Mouse (Mus musculus) NIH3T3 (cell line): Measurements from ENCODE around the gene Ldhc.
A peak's percentile ranks its signal among the peaks of the same experiment; 100 is the strongest.
"Not testable (repeated sequence)": the region's sequence is repeated elsewhere in the genome, so short reads cannot be mapped to it uniquely, and the experiment has no call there.

Experiments used
- DNase-seq: peaks from one replicate; pipeline ENCODE4 v3.0.0-alpha.2; 2012; ENCODE audit warnings: low read depth

Gene Ldhc

GRCm38 (mm10) chr7:46842278-46842677, 18.7 kb upstream of the Ldhc start:
- DNase-seq = no peak

- DNase-seq = no peak
Measured at GRCm38 (mm10) chr7:46843576-46843975, 17.4 kb upstream of the Ldhc start.

- peak; percentile 94 for DNase-seq
Measured at GRCm38 (mm10) chr7:46845211-46845977, 15.6 kb upstream of the Ldhc start.

DNA sequence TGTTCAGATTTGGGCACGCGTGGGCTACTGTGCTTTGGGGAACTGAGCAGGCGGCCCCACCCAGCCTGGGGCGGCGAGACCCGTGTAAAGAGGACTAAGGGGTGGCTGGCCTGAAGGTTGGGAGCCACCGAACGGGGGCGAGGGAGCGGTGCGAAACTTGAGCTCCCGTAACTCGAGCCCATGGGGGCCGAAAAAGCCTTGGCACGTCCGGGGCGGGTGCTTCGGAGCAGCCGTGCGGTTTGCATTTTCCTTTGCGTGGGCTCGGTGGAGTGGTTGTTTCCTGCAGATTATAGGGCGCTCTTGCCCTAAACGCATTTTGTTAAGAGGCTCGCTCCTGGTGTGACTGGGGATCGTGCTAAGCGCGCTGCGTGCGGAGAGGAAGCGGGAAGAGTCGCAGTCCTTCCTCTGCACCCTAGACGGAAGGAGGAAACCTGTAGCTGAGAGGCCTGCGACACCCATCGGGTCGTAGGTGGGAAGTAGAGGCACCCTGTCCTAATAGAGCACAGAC, 15.0 kb upstream of the Ldhc start:
- peak; percentile 58 for DNase-seq

- DNase-seq = peak; percentile 89
Measured at GRCm38 (mm10) chr7:46846486-46847244, 14.3 kb upstream of the Ldhc start.

- DNase-seq = no peak
Measured at GRCm38 (mm10) chr7:46849287-46849686, 11.7 kb upstream of the Ldhc start.

DNA sequence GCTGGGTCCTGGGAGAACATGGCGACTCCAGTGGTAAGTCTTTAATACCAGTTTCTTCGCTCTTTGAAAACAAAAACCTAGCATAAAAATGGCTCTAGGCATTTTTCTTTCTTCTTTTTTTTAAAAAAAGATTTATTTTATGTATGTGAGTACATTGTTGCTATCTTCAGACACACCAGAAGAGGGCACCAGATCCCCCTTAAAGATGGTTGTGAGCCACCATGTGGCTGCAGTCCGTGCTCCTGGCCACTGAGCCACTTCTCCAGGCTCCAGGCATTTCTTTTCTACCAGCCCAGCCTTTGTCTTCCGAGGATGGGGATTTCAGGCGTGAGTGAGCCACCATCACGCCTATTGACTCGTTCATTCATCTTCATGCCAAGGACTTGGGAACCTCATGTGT, 10.0 kb upstream of the Ldhc start:
- DNase-seq = peak; percentile 40

- no peak for DNase-seq
Measured at GRCm38 (mm10) chr7:46852666-46853065, 8.3 kb upstream of the Ldhc start.

GRCm38 (mm10) chr7:46853365-46853764, 7.6 kb upstream of the Ldhc start:
- no peak for DNase-seq

DNA sequence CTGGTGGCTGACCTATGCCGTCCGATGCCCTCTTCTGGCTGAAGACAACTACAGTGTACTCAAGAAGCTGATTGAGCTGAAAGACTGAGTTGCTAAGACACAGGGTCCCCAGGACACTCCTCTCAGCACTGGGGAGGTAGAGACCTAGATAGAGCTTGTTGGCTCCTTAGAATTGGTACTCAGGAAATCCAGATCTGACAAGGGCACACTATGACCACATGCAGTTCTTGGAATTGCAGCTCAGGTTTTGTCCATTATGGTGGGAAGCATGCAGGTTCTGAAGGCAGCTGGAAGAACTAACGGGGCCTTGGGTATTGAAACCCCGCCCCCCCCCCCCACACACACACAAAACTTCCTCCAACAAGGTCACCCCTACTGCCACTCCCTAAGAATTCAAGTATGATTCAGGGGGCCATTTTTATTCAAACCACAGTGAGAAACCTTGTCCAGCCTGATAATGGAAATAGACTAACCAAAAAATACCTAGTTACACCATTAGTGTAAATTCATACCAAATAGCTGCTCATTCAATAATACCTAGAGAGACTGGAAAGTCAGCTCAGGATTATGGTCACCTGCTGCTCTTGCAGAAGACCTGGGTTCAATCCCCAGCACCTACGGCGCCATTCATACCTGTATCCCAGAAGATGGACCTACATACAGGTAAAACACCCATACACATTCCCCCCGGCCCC, 5.0 kb upstream of the Ldhc start:
- DNase-seq = no peak

DNA sequence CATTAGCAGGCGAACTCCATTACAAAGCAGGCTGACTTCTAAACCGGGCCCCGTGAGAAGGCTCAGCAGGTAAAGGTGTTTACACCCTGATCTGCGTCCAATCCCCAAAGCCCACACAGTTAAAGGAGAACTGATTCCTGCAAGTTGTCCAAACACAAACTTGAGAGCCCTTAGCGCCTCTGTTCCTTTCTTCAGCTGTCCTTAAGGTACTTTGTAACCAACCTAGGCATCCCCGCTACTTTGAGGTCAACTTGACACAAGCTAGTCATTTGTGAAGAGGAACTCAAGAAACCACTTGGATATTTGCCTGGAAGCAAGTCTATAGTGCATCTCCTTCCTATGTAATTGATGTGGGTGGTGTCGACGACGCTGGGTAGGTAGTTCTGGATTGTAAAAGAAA, 3.6 kb upstream of the Ldhc start:
- DNase-seq = no peak

DNA sequence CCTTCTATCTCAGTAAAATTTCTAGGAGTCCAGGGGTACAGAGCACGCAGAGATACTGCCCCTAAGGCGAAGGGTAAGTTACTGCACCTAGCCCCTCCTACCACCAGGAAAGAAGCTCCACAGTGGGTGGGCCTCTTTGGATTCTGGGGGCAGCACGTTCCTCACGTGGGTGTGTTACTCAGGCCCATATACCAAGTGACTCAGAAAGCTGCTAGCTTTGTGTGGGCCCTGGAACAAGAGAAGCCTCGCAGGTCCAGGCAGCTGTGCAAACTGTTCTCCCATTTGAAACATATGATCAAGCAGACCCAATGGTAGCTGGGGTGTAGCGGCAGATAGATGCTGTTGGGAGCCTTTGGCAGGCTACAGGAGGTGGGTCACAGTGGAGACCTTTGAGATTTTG, 2.0 kb upstream of the Ldhc start:
- DNase-seq = peak; percentile 30

GRCm38 (mm10) chr7:46871988-46872387, 11.0 kb downstream of the Ldhc start:
- DNase-seq = no peak

DNA sequence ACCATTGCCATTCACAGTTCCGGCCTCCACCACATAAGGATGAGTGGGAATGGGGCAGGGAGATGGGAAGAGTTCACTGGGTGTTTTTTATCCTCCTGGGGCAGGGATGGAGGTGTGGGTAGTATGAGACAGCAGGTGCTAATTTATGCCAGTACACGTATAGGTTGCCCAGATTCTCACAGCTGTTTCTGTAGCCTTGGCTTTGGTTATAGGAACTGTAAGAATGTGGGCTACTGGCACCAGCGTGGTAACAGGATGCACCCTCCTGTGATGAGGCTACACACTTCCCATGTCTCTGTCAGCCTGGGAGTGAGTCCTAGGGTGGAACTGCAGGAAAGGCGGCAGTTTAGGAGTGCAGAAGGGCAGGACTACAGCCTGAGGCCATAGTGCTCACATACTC, 15.8 kb downstream of the Ldhc start:
- DNase-seq = no peak

GRCm38 (mm10) chr7:46877255-46877654, 16.3 kb downstream of the Ldhc start:
- no peak for DNase-seq

DNA sequence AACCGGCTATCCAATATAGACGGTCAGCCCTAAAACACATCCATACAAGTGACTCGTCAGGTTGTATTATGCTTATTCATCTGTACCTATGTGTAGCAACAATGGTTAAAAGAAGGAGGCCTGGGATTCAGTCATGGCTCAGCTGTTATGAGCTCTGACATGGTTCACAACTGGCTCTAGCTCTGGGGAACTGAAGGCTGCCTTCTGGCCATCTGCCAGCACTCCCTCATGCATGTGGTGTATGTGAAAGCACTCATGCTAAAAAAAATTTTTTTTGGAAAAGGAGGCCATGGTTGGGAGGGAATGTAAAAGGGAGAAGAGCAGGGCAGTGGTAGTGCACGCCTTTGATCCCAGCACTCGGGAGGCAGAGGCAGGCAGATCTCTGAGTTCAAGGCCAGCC, 18.8 kb downstream of the Ldhc start:
- peak; percentile 48 for DNase-seq

- no peak for DNase-seq
Measured at GRCm38 (mm10) chr7:46880992-46881391, 20.0 kb downstream of the Ldhc start.

GRCm38 (mm10) chr7:46881941-46882340, 20.9 kb downstream of the Ldhc start:
- not testable (repeated sequence) for DNase-seq

DNA sequence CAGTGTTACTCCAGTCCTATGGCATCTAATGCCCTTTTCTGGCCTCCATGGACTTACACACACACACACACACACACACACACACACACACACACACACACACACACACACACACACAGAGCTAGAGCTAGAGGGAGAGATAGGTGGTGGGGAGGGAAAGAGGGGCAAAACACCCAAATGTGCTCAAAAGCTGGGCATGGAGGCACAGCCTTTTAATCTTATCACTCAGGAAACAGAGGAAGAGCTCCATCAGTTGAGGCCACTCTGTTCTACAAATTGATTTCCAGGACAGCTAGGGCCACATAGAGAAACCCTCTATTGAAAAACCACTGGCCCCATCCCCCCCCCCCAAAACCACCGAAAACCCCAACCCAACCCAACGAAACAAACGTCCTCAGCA, 22.3 kb downstream of the Ldhc start:
- no peak for DNase-seq

- no peak for DNase-seq
Measured at GRCm38 (mm10) chr7:46895511-46895910, 34.5 kb downstream of the Ldhc start.

DNA sequence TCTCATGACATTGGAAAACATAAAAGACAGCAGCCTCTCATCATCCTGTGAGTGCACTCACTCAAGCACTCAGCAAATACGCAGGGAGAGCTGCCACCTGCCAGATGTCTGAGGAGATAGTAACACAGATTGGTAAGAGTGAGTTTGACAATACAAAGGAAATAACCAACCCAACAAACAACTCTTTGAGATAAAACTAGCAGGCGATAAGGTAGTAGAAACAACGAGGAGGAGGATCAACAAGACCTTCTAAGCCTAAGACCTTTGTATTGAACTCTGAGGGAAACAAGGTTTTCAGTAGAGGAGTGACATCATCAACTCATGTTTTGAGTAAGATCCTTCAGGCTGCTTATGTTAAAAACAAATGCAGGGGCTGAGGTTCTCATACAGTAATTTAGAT, 38.3 kb downstream of the Ldhc start:
- no peak for DNase-seq

DNA sequence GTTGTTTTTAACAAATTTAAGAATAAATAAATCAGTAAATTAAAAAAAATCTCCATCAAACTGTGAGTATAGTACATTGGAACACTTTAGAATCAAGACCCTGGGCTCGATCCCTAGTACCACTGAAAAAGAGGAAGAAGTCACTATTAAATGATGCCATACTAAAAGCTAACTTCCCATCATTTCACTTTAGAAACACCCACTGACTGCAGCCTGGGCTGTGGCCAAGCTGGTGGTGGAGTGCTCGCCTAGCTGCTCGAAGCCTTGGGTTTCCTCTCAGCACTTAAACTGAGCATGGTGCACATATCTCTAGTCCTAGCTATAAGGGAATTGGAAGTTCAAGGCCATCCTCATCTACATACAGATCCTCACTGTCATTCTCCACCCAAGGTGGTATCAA, 50.2 kb downstream of the Ldhc start:
- DNase-seq = no peak

- peak; percentile 11 for DNase-seq
Measured at GRCm38 (mm10) chr7:46916376-46916775, 55.4 kb downstream of the Ldhc start.
